Mouse (Mus musculus): ENCODE results near the gene Rflna. TPM values are rescaled to one million over a fixed set of nuclear protein-coding genes. Genes with fewer than 3 reads are reported as not detected.

Rflna gene
- total and polyA plus RNA-seq, 3 experiments: not detected

DNA sequence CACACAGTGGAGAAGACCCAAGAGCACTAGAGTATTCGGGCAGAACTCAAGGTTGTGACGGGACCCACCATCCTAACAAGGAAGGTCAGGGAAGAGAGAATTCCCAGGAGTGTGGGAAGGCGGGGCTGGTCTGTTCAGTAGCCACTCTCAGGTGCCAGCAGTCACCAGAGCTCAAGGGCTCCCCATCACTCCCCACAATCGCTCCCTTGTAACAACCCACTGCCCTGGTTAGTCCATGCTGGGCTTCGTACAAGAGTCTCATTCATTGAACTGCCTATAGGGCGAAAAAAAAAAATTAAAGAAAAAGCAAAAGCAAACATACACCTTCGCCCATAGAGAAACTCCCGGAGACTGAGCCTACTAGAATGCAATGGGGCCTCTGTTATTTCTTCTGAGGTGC lies 10.7 kb upstream of the Rflna start:
- H3K4me1 ChIP-seq (ENCODE audit: control insufficient read depth in 1 of 2, insufficient read depth in 2 of 2, low read length in 2 of 2): no peaks in the 10 kb centered on the region
- no peak overlapping the region for H3K27ac ChIP-seq (ENCODE audit: control insufficient read depth, low read depth, low read length)
- H3K9me3 ChIP-seq (replicated peaks; ENCODE audit: insufficient read depth, low read length): no peaks in the 10 kb centered on the region
- no peak for DNase-seq (ENCODE audit: low read depth, low spot score)
- no peaks in the 10 kb centered on the region for H3K36me3 ChIP-seq (ENCODE audit: control insufficient read depth in 1 of 2, insufficient read depth in 2 of 2, low read length in 2 of 2)
- TF ChIP-seq ZMIZ1 (IDR thresholded peaks at IDR 0.05; ENCODE audit: low read depth, low read length) (no peak), RCOR1 (IDR thresholded peaks at IDR 0.05; ENCODE audit: low read depth, low read length) (no peak), JUND (IDR thresholded peaks at IDR 0.05; ENCODE audit: low read depth, low read length) (no peak), NRF1 (IDR thresholded peaks at IDR 0.05; ENCODE audit: insufficient read depth, low read depth, low read length, poor library complexity, severe bottlenecking) (no peak), POLR2A (IDR thresholded peaks at IDR 0.05; ENCODE audit: control insufficient read depth in 1 of 2, insufficient read depth in 1 of 2, low read depth in 1 of 2, low read length in 2 of 2, poor library complexity in 1 of 2) (no peak), MXI1 (IDR thresholded peaks at IDR 0.05; ENCODE audit: low read depth, low read length) (no peak), SIN3A (IDR thresholded peaks at IDR 0.05; ENCODE audit: low read length) (no peak), USF1 (IDR thresholded peaks at IDR 0.05; ENCODE audit: low read depth, low read length) (no peak), GATA1 (IDR thresholded peaks at IDR 0.05; ENCODE audit: low read depth, low read length) (no peak), UBTF (IDR thresholded peaks at IDR 0.05; ENCODE audit: borderline replicate concordance, insufficient read depth, low read depth, low read length) (no peak), MAX (IDR thresholded peaks at IDR 0.05; ENCODE audit: low read length) (no peak), MAZ (IDR thresholded peaks at IDR 0.05; ENCODE audit: low read depth, low read length) (no peak), TCF12 (IDR thresholded peaks at IDR 0.05; ENCODE audit: low read depth, low read length) (no peak), E2F4 (IDR thresholded peaks at IDR 0.05; ENCODE audit: borderline replicate concordance, low read depth, low read length) (no peak)
- no peak overlapping the region for H3K9ac ChIP-seq (ENCODE audit: control insufficient read depth, low read depth, low read length, poor library complexity, severe bottlenecking)
- H3K79me2 ChIP-seq (ENCODE audit: control insufficient read depth, insufficient read depth, low read length, poor library complexity): no peaks in the 10 kb centered on the region
- no peak overlapping the region for H3K4me3 ChIP-seq (ENCODE audit: control insufficient read depth in 1 of 2, insufficient read depth in 1 of 2, low read depth in 2 of 2, low read length in 2 of 2)
- peaks cover 0 to 1% of the 10 kb centered on the region in 2 experiments; a peak in 1 of 4 replicates for H3K27me3 ChIP-seq (ENCODE audit: control insufficient read depth in 1 of 2, insufficient read depth in 2 of 2, low read length in 2 of 2)

- no peaks in the 10 kb centered on the region for H3K36me3 ChIP-seq (ENCODE audit: control insufficient read depth in 1 of 2, insufficient read depth in 2 of 2, low read length in 2 of 2)
- no peak overlapping the region for H3K4me3 ChIP-seq (ENCODE audit: control insufficient read depth in 1 of 2, insufficient read depth in 1 of 2, low read depth in 2 of 2, low read length in 2 of 2)
- no peaks in the 10 kb centered on the region for H3K4me1 ChIP-seq (ENCODE audit: control insufficient read depth in 1 of 2, insufficient read depth in 2 of 2, low read length in 2 of 2)
- DNase-seq (ENCODE audit: low read depth, low spot score): no peak
- H3K27ac ChIP-seq (ENCODE audit: control insufficient read depth, low read depth, low read length): no peak overlapping the region
- TF ChIP-seq RCOR1 (IDR thresholded peaks at IDR 0.05; ENCODE audit: low read depth, low read length): no peak
- no peak overlapping the region for H3K9ac ChIP-seq (ENCODE audit: control insufficient read depth, low read depth, low read length, poor library complexity, severe bottlenecking)
- peaks cover 0 to 1% of the 10 kb centered on the region in 2 experiments; a peak in 1 of 4 replicates for H3K27me3 ChIP-seq (ENCODE audit: control insufficient read depth in 1 of 2, insufficient read depth in 2 of 2, low read length in 2 of 2)
- H3K9me3 ChIP-seq (replicated peaks; ENCODE audit: insufficient read depth, low read length): no peaks in the 10 kb centered on the region
- H3K79me2 ChIP-seq (ENCODE audit: control insufficient read depth, insufficient read depth, low read length, poor library complexity): no peaks in the 10 kb centered on the region
Observed at GRCm38 (mm10) chr5:124992891-124993290, 10.1 kb upstream of the Rflna start.

- H3K9me3 ChIP-seq (replicated peaks; ENCODE audit: insufficient read depth, low read length): no peaks in the 10 kb centered on the region
- H3K4me1 ChIP-seq (ENCODE audit: control insufficient read depth in 1 of 2, insufficient read depth in 2 of 2, low read length in 2 of 2): no peaks in the 10 kb centered on the region
- TF ChIP-seq ZNF384 (IDR thresholded peaks at IDR 0.05; ENCODE audit: low read depth, low read length) (no peak), POLR2AphosphoS5 (IDR thresholded peaks at IDR 0.05; ENCODE audit: borderline replicate concordance, low read depth, low read length) (no peak), NELFE (IDR thresholded peaks at IDR 0.05; ENCODE audit: low read depth, low read length) (no peak), TBP (IDR thresholded peaks at IDR 0.05; ENCODE audit: low read depth, low read length) (no peak), NRF1 (IDR thresholded peaks at IDR 0.05; ENCODE audit: insufficient read depth, low read depth, low read length, poor library complexity, severe bottlenecking) (no peak), MXI1 (IDR thresholded peaks at IDR 0.05; ENCODE audit: low read depth, low read length) (no peak), KAT2A (conservative IDR thresholded peaks at IDR 0.05; ENCODE audit: low read depth, low read length) (no peak)
- no peak overlapping the region for H3K4me3 ChIP-seq (ENCODE audit: control insufficient read depth in 1 of 2, insufficient read depth in 1 of 2, low read depth in 2 of 2, low read length in 2 of 2)
- peaks cover 0 to 1% of the 10 kb centered on the region in 2 experiments; a peak in 1 of 4 replicates for H3K27me3 ChIP-seq (ENCODE audit: control insufficient read depth in 1 of 2, insufficient read depth in 2 of 2, low read length in 2 of 2)
- no peaks in the 10 kb centered on the region for H3K36me3 ChIP-seq (ENCODE audit: control insufficient read depth in 1 of 2, insufficient read depth in 2 of 2, low read length in 2 of 2)
- H3K9ac ChIP-seq (ENCODE audit: control insufficient read depth, low read depth, low read length, poor library complexity, severe bottlenecking): no peak overlapping the region
- no peaks in the 10 kb centered on the region for H3K79me2 ChIP-seq (ENCODE audit: control insufficient read depth, insufficient read depth, low read length, poor library complexity)
- no peak overlapping the region for H3K27ac ChIP-seq (ENCODE audit: control insufficient read depth, low read depth, low read length)
- no peak for DNase-seq (ENCODE audit: low read depth, low spot score)
Observed at GRCm38 (mm10) chr5:124996816-124997215, 6.2 kb upstream of the Rflna start.

Data from MEL (cell line).